Mouse (Mus musculus) cerebral cortex, adult 2 months (tissue): ENCODE results near the gene Eif4ebp2.

Source experiments
- WGBS: fragments of 180-500 bp; shearing (Covaris S2); methylation state at CpG from one replicate; pipeline ENCODE4 v1.1.7; 2018; 5-methylcytosine and 5-hydroxymethylcytosine counted together

Gene Eif4ebp2

DNA sequence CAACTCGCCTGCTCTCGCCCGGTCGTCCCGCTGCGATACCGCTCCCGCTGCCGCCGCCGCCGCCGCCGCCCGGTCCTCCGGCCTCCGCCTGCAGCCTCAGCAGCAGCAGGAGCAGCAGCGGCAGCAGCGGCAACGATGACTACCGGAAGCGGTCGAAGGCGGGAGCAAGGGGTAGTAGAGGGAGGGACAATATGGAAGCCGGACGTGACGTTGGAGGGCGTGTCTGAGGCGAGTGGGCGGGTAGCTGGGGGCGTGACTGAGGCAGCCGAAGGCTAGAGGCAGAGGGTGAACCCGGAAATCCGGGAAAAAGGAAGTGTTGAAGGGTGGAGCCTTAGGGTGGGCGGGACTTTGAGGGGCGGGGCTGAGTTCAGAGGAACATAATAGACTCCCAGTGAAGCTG is at the start of gene Eif4ebp2:
Gene Eif4ebp2 (minus strand): TSS at position 17 of the 400 bp plus-strand sequence.
- under 1% methylated on average over 34 of the region's 36 CpGs for WGBS

DNA sequence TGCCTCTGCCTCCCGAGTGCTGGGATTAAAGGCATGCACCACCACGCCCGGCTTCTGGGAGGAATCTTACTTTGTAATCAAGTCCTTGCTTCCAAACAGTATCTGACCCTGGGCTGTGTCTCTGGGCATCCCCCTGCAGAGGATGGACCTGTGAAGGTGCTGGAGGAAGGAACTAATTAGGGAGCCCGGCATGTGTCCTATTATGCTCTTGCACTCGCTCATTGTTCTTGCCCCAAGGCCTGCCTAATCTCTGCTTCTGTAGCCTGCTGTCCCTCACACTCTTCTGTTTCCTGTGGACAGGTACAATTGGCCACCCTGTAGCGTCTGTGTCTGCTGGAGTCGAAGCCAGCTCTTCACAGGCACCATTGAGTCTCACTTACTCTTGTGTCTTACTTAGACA is 48.3 kb upstream of the Eif4ebp2 start:
- 82% methylated on average over 7 of the region's 7 CpGs for WGBS

DNA sequence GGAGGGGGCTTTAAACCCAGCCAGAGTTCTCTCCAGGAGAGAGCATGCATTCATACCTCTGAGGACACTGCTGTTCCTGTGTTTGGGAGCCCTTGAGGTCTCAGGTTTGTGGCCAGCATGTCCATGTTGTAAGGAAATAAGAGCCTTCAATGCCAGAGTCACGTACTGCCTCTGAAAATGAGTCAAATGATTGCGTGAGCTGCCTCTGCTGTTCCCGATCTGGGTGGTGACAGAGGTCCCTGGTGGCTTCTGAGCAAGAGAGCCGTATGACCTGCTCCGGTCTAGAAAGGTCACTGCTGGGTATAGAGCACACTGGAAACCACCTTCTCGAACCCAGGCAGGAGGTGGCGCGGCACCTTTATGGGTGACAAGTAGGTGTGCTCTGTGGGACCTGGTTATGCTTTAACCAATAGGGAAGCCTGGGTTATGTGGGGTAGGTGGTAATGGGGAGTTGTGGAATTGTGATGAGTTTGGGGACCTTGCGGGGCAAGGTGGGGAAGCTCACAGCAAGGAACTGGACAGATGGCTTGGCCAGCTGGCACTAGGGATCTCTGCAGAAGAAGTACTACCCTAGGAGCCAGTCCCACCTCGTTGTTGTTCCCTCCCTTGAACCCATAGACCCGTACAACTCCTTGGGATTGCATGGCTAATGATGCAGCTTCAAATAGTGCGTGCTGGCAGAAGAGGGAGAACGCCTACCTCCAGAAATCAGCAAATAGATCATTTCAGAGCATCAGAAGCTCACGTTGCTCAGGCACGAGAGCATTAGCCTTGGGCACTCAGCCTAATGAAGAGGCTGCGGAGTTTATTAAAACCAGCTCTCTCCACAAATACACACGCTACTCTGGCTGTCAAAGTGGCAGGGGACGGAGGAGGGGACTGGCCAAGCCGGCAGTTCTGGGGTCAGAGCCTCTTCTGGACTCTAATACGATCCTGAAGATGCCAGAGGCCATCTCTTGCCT is 47.3 kb upstream of the Eif4ebp2 start:
- WGBS: 86% methylated on average over 20 of the region's 20 CpGs

DNA sequence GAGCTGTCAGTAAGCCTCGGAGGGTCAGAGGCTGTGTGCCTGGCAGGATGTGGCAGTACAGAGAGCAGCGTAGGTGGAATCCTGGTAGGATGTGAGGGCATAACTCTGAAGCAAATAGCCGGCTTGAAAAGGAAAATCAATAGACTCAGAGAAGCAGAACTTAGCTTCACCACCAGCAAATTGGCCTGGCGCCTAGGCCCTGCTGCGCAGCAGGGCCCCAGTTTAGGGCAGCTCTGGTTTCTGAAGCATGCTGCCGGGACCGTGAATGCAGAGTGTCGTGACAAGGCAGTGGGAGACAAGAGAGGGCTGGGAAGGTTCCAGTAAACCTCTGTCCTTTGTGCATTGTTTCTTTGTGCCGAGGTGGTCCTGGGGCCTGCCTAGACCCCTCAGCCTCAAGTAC is 43.8 kb upstream of the Eif4ebp2 start:
- WGBS: 74% methylated on average over 9 of the region's 9 CpGs

DNA sequence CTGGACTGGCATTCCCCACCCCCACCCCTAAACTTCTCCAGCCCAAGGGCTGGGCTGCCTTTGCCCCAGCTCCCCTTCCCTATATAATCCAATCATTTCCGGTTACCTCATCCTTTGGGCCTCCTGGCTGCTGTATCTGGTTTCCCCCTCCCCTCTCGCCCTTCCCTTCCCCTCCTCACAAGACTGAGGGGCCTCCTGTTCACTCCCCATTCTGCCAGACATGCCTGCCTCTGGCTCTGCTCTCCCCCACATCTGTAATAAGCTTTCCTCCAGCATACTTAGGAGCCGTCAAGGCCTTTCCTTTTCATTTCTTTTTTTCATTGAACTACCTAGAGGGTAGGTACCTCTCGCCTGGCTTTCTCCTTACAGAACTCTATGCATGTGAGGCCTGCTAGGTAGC is 43.0 kb upstream of the Eif4ebp2 start:
- WGBS: 91% methylated on average over 4 of the region's 4 CpGs

DNA sequence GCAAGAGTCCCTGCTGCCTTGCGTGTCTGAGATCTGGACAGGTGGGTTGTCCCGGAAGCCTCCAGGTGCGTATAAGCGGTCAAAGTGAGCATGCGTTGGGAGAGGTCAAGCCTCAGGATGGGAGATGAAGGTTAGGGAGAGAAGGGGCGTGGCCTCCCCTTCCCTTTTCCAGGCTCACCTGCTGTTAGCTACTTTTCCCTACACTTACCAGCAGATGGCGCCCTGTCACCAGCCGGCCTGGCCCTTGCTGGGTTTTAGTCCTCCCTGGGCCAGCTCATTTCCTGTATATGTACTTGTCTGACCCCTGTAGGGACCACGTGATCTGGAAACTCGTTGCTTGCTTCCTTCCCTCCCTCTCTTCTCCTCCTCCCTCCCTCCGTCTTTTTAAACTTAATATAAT is 39.6 kb upstream of the Eif4ebp2 start:
- 12% methylated on average over 11 of the region's 11 CpGs for WGBS

DNA sequence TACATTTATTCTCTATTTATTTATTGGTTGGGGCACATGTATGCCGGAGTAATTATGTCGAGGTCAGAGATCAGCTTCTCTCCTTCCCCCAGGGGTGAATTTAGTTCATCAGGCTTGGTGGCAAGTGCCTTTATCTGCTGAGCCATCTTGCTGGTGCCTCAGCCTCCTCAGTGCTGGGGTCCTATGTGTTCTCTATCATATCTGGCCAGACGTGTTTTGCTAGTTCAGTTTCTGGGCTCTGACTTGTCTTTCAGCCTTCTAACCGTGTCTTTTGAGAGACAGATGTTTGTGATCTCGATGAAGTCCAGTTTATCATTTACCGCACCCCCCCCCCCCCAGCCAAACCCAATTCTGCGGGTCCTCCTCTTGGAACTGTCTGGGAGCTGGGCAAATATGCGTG is 39.1 kb upstream of the Eif4ebp2 start:
- 57% methylated on average over 8 of the region's 8 CpGs for WGBS

DNA sequence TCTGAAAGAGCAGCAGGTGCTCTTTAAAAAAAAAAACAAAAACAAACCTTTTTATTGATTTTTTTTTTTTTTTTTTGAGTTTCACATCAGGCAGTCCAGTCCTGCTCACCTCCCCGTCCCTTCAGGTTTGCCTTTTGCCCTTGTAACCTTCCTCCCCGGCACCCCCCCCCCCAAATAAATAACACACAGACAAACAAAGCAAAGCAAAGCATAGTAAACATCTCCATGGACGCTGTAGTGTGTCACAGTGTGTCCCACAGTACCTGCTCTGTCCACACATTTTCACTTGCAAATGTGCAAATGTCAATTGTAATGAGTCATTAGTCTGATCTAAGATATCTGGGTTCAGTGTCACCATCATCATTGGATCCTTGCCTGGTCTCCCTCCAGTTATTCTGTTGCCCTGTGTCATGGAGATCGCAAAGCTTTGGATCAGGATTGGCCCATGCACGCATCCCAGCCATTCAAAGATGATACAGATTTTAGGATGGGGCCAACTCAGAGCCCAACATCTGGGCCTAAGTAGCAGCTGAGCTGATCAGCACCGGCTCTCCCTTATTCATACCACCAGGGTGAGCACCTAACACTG is 36.2 kb upstream of the Eif4ebp2 start:
- WGBS: 81% methylated on average over 6 of the region's 6 CpGs

DNA sequence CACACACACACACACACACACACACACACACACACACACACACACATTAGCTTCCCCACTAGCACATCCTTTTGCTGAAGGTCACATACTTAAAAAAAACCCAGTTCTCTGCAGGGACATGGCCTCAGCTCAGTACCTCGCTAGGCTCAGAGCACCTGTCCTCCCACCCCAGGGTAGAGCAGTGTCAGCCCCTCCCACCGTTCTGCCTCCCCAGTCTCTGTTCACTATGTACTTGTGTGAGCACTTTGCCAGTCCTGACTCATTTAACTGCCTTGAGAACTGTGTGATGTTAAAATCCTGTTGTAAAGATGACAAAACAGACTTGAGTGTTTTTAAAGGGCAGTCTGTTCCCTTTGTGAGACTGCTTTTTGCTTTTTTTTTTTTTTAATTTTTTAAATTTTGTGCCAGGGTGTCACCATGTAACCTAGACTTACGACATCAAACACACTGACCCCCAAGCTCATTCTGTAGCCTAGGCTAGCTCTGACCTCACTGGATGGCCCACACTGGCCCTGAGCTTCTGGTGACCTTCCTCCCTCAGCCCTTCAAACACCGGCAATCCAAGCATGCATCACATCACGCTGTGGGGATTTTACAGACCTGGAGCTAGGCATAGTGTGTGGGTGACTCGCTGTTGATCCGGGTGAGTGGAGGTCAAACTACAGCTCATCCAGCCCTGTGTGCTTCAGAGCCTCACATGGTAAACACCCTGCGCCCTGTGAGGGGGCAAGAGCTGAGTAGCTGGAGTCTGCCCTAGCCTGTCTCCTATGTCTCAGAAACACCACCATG is 34.3 kb upstream of the Eif4ebp2 start:
- WGBS: 87% methylated on average over 8 of the region's 8 CpGs

DNA sequence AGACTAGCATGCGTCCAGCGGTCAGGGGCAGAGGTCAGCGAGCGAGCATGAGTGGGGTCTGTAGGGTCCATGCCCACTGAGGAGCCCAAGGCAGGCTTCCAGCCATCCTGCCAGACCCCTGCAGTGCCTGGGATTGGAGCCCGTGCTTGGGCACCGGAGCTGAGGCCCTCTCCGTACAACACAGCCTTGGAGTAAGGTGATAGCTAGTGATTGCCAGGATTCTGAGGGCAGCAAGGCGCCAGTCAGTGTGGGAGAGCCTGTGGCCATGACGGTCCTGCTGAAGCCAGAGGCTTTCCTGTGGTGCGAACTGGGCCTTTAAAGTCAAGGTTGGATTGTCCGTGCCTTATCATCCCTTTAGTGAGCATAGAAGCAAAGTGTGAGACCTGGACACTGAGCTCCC is 32.3 kb upstream of the Eif4ebp2 start:
- 87% methylated on average over 11 of the region's 11 CpGs for WGBS

DNA sequence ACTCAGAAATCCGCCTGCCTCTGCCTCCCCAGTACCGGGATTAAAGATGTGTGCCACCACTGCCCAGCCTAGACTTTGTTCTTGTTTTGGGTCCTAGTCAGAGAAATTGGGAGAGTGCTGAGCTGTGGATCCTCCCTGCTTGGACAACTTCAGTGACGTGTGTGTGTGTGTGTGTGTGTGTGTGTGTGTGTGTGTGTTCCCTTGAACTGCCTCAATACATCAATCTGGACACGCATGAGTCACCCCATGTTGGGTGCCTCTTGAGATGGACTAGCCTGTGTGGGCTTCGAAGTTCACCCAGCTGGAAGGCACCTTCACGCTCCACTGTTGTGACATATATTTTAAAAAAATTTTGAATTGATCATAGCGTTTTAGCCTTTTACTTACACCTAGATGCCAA is 30.3 kb upstream of the Eif4ebp2 start:
- 91% methylated on average over 7 of the region's 7 CpGs for WGBS

DNA sequence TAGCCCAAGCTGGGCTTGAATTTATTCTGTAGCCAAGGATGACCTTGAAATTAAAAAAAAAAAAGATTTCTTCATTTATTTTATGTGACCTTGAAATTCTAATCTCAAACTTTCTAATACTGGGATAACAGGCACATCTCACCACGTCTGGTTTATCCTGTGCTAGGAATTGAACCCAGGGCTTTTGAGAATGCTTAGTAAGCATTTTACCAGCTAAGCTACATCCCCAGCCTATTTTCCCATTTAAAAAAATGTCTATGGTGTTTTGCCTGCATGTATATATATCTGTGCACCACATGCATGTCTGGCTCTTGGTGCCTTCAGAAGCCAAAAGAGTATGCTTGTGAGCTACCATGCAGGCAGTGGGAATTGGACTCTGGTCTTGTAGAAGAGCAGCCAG is 28.0 kb upstream of the Eif4ebp2 start:
- WGBS: 82% methylated on average over 1 of the region's 1 CpGs

DNA sequence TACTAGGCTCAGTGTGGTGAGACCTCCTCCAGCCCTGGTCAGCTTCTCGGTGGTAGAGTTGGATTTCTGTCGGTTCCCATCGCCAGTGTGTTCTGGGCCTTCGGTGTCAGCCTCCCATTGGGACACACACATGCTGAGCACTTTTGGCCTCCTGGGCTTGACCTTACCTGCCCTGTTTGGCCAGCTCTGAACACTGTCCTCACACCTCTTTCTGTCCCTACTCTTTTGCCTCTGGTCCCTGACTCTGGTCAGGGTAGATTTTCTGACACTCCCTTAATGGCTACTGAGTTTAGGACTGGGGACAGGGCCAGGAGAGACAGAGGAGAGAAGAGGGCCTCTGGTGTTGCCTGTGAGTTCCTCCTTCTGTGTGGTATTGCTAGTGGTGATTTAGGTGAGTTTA is 27.5 kb upstream of the Eif4ebp2 start:
- WGBS: 95% methylated on average over 4 of the region's 4 CpGs

DNA sequence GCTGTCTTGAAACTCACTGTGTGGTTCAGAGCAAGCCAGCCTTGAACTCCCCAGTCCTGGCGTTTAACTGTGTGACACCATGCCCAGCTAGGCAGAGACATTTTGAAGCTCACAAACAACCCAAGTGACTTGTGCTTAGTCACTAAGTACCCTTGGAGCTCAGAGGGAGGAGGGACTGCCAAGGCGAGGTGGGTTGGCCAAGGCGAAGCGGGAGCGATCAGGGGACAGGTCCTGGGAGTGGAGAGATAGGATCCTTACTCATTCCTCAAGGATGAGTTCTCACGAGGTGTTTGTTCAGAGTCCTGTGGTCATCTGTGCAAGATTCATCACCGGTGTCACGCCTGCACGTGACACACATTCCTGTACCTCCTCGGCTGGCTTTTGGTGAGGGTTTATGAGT is 27.0 kb upstream of the Eif4ebp2 start:
- WGBS: 93% methylated on average over 10 of the region's 10 CpGs

DNA sequence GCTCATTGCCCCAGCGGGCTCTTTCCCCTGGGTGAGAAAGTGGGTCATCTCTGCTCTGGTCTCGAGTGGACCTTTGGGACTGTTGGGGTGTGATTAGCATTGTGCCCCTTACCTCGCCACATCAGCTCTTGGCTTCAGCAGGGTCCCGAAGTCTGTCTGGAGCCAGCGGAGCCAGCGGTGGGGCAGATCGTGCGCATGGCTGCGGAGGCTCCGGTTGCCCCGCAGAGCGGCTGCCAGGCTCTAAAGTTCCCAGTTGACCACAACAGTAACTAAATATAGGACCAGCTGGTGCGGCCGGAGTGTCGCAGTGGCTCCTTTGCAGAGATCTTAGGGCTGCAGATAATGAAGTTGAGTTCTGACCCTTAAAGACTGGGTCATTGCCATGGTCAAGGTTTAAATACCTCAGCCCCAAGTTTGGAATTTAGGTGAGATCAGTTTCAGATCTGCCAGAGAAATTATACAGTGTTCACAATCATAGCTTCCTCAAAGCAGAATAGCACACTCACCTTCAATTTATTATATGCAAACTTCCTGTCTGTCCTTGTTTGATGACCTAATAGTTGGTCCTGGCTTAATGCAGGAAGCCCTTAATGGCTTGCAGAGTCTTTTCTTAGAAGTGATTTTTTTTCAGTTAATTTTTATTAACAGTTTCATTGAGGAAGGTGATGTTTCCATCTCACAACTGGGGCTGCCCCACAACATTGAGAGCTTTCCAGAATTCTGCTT is 24.1 kb upstream of the Eif4ebp2 start:
- 11% methylated on average over 15 of the region's 15 CpGs for WGBS

DNA sequence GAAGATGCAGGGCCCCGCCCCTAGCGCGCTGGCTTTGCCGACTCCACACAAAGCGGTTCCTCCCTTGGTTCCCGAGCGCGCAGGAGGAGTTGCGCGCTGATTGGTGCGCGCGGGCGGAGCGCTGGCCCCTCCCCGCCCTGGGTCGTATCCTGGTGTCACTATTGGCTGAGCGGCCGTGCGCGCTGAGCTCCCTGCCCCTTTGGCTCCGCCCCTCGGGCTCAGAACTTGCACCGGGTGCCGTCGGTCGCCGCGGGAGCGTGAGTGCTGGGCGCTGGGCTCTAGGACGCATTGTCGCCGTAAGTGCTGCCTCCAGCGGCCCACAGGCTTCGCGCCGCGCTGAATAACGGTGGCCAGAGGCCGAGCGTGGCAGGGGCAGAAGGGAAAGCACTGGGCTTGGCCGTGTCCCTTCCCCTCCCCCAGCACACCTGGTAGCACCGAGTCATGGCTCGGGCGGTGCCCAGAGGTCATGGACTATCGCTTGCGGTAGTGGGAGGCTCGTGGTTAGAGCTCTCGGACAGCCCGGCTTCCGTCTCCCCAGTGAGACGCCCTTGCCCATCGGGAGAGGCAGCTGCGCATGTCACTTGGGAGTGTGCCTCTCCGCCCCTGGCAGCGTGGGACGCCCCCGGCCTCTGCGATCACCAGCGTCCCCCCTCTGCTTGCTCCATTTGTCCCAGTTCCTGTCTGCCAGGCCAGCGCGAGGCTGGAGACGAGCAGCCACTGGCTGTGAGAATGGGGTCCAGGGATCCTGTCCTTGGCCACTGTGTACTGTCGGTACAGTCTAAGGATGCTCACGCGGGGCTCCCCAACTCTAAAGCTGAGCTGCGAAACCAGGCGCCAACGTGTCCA is 23.4 kb upstream of the Eif4ebp2 start, which contains the start of gene Lrrc20:
Gene Lrrc20 (plus strand): TSS at position 208 of the 846 bp plus-strand sequence.
- under 1% methylated on average over 70 of the region's 70 CpGs for WGBS

DNA sequence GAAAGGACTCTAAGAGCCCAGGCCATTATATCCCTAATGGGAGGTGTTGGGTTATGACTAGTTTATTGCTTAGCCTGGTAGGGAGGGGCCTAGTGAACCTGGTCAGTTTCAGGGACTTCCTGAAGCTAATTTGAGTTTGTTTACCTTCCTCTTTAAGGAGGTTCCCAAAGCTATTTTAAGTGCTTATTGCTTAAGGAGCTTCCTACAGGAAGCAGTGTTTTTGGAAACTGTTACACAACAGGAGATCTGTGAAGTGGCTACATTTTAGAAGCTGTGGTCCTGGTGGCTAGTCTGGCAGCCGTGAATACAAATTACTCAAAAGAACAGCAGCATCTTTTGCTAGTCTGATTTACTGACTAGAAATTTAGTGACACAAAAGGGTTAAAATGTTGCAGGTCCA is 21.9 kb upstream of the Eif4ebp2 start:
- WGBS: 49% methylated on average over 1 of the region's 1 CpGs

DNA sequence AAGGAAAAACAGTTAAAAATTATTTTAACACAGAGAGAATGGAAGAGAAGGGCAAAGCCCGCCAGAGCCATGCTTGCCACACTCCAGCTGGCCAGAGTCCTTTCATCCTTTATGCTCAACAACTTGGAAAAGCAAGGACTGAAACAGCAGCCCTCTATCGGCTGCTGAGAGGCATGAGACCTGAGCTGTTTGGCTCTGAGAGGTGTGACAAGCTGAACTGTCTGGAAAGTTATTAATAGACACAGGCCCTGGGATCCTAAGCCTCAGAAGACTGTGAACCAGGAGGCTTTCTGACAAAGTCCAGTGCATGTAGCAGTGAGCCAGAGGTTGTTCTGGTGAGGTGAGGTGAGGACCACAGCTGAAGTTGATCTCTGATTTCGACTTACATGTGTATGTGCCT is 21.2 kb upstream of the Eif4ebp2 start:
- 70% methylated on average over 3 of the region's 3 CpGs for WGBS

DNA sequence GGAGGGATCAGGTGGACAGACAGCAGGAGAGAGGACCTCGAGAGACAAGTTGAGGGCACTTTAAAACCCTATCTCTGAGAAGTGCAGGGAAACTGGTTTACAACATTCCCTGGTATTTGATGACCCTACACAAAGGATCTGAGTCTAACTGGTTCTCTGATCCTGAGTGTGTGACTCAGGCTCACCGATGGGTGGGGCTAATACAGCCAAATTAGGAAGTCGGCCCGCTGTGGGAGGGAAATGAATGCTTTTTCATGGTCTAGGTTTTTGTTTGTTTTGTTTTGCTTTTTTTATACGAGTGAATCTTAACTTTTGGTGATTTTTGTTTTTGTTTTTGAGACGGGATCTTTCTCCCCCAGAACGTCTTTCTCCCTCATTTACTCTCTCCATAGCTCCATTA is 16.4 kb upstream of the Eif4ebp2 start:
- 62% methylated on average over 7 of the region's 7 CpGs for WGBS

DNA sequence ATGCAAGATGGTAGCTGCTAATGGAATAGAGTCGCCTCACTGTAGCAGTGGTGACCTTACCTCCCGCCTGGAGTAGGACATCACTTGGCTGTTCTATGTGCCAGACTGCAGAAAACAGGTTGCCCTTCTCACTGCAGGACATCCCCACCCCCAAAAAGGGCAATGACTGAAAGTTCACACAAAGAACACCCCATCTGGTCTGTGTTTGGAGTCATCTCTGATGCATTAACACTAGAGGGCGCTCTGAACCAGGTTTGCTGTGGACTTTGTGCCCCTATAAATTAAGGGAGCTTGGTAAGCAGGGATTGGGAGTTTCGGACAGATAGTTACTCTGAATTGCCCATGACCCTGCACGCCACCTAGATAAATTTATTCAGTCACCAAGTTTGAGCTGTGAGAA is 14.4 kb upstream of the Eif4ebp2 start:
- 25% methylated on average over 5 of the region's 5 CpGs for WGBS

DNA sequence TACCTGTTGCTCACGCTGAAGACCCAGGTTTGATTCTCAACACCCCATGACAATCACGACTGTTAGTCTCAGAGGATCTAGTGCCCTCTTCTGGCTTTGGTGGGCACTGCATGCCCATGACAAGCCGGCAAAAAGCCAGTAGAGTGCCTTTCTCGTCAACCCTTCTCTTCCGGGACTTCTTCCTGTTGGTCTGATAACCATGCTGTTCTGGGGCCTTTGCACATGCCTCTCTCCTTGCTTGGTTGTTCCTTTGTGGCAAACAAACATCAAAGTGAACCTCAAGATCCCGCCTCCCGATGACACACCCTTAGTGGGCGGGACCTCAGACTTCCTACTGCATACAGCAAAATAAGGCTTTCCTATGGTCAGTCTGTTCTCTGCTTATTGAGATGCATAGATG is 13.8 kb upstream of the Eif4ebp2 start:
- WGBS: 68% methylated on average over 8 of the region's 8 CpGs
